Mouse (Mus musculus) midbrain, embryonic 11.5 days (tissue): ENCODE results near the gene Larp1b. TPM values are rescaled to one million over a fixed set of nuclear protein-coding genes. Genes with fewer than 3 reads are reported as not detected.

Experiments used
- ATAC-seq: fragments of 200-750 bp; cut with Nextera tagmentation; 2 replicates; pipeline ENCODE4 v1.8.0; 2017; ENCODE audit warnings: moderate TSS enrichment, moderate library complexity; ENCODE audit not compliant: low FRiP score
- DNase-seq: peaks from one replicate; pipeline ENCODE4 v3.0.0; 2015; ENCODE audit warnings: low spot score; ENCODE audit errors: missing footprints
- H3K27ac ChIP-seq: fragments of 300-500 bp; sonication (generic); 2 replicates; pipeline ENCODE4 v1.5.1; 2014; ENCODE audit warnings: low read depth, low read length
- H3K27me3 ChIP-seq: fragments of 300-500 bp; sonication (generic); 2 replicates; pipeline ENCODE4 v1.6.1; 2014; ENCODE audit warnings: mild to moderate bottlenecking, low read length, moderate library complexity, mixed read lengths; ENCODE audit not compliant: control insufficient read depth, insufficient read depth
- H3K36me3 ChIP-seq: fragments of 300-500 bp; sonication (generic); 2 replicates; pipeline ENCODE4 v1.6.1; 2014; ENCODE audit warnings: mild to moderate bottlenecking, low read length, moderate library complexity, mixed read lengths; ENCODE audit not compliant: control insufficient read depth, insufficient read depth
- H3K4me1 ChIP-seq: fragments of 300-500 bp; sonication (generic); 2 replicates; pipeline ENCODE4 v1.6.1; 2014; ENCODE audit warnings: low read length; ENCODE audit not compliant: control insufficient read depth, insufficient read depth
- H3K4me2 ChIP-seq: fragments of 300-500 bp; sonication (generic); 2 replicates; pipeline ENCODE4 v1.6.1; 2014; ENCODE audit warnings: mild to moderate bottlenecking, moderate library complexity
- H3K4me3 ChIP-seq: fragments of 300-500 bp; sonication (generic); 2 replicates; pipeline ENCODE4 v1.5.1; 2014; ENCODE audit warnings: low read depth, low read length
- H3K9ac ChIP-seq: fragments of 300-500 bp; sonication (generic); 2 replicates; pipeline ENCODE4 v1.6.1; 2014; ENCODE audit warnings: low read length
- H3K9me3 ChIP-seq: fragments of 300-500 bp; sonication (generic); 2 replicates; pipeline ENCODE4 v1.6.1; 2016; ENCODE audit warnings: low read length; ENCODE audit not compliant: control insufficient read depth
- polyA plus RNA-seq: library from polyadenylated mRNA; unstranded; fragments of >200 nt; fragmentation: Nextera tagmentation; extraction: Ambion mirVana; gene quantifications from 2 replicates; pipeline ENCODE4 v1.2.1, GENCODE M21; 2014

Gene Larp1b
- polyA plus RNA-seq, 1 experiment from 2014 or later, result 2.4 TPM

GRCm38 (mm10) chr3:41087071-41087470 lies 137.4 kb downstream of the Larp1b start:
- no peaks in the 10 kb centered on the region for H3K36me3 ChIP-seq
- H3K27ac ChIP-seq, result no peak overlapping the region
- ATAC-seq (no peak), DNase-seq (no peak)
- H3K27me3 ChIP-seq, result no peaks in the 10 kb centered on the region
- no peak overlapping the region for H3K9ac ChIP-seq
- no peaks in the 10 kb centered on the region; the same call in 1 of the 2 replicates for H3K4me1 ChIP-seq
- H3K9me3 ChIP-seq, result no peaks in the 10 kb centered on the region
- no peak overlapping the region for H3K4me2 ChIP-seq
- H3K4me3 ChIP-seq, result no peak overlapping the region

Other genes starting within 250 kb of the Larp1b start
- 0.25 and 0.65 TPM in 2 replicates for gene Slc25a31, start 241.0 kb upstream of the Larp1b start, polyA plus RNA-seq
- 68.3 and 77.0 TPM in 2 replicates for gene Hspa4l, start 205.3 kb upstream of the Larp1b start, polyA plus RNA-seq
- gene Plk4, start 149.8 kb upstream of the Larp1b start, polyA plus RNA-seq, result 63.6 and 72.8 TPM in 2 replicates
- gene Mfsd8, start 102.9 kb upstream of the Larp1b start, polyA plus RNA-seq, result 6.6 and 9.5 TPM in 2 replicates
- gene Abhd18, start 102.9 kb upstream of the Larp1b start, polyA plus RNA-seq, result 4.1 and 5.4 TPM in 2 replicates
- gene 1700034I23Rik, start 47.3 kb upstream of the Larp1b start, polyA plus RNA-seq, result 0.08 and 0.18 TPM in 2 replicates
- gene Pgrmc2, start 133.2 kb downstream of the Larp1b start, polyA plus RNA-seq, result 27.6 and 27.7 TPM in 2 replicates